Mouse (Mus musculus): ENCODE measurements around the gene Tspan33. TPM values are rescaled to one million over a fixed set of nuclear protein-coding genes. Genes with fewer than 3 reads are reported as not detected.
"Not testable (repeated sequence)": the region's sequence is repeated elsewhere in the genome, so short reads cannot be mapped to it uniquely, and the experiment has no call there.

The Tspan33 gene
- polyA plus RNA-seq, 1 experiment: 1.2 TPM

- peaks cover 39% of the 10 kb centered on the region for H3K36me3 ChIP-seq (ENCODE audit: control insufficient read depth, insufficient read depth)
- no peaks in the 10 kb centered on the region for H3K79me3 ChIP-seq (ENCODE audit: low read depth)
- no peak overlapping the region for H3ac ChIP-seq (ENCODE audit: control insufficient read depth, insufficient read length, low read depth)
- TF ChIP-seq MAX (IDR thresholded peaks at IDR 0.05) (no peak), FOSL1 (IDR thresholded peaks at IDR 0.05; ENCODE audit: insufficient read depth, low read length, poor library complexity, severe bottlenecking) (no peak), MYOD1 (IDR thresholded peaks at IDR 0.05; ENCODE audit: control insufficient read depth, insufficient read length, low read depth) (no peak), USF1 (IDR thresholded peaks at IDR 0.05; ENCODE audit: low read depth) (no peak), CTCF (IDR thresholded peaks at IDR 0.05; ENCODE audit: control insufficient read depth, insufficient read depth, insufficient read length) (no peak), MYOG (IDR thresholded peaks at IDR 0.05; ENCODE audit: control insufficient read depth, extremely low read depth, insufficient read length) (no peak), CEBPB (IDR thresholded peaks at IDR 0.05; ENCODE audit: low read depth) (no peak)
- H3K4me3 ChIP-seq (ENCODE audit: insufficient read depth, poor library complexity, severe bottlenecking): no peak overlapping the region
- peaks cover 4% of the 10 kb centered on the region for H3K79me2 ChIP-seq (ENCODE audit: control insufficient read depth, insufficient read depth)
- no peaks in the 10 kb centered on the region for H3K27me3 ChIP-seq (ENCODE audit: control insufficient read depth, insufficient read depth, insufficient read length)
Observed at GRCm38 (mm10) chr6:29756476-29756875, 62.5 kb downstream of the Tspan33 start.

GRCm38 (mm10) chr6:29758417-29758816 is 64.4 kb downstream of the Tspan33 start:
- TF ChIP-seq MYOD1 (IDR thresholded peaks at IDR 0.05; ENCODE audit: control insufficient read depth, insufficient read length, low read depth) (no peak), MYOG (IDR thresholded peaks at IDR 0.05; ENCODE audit: control insufficient read depth, extremely low read depth, insufficient read length) (no peak), CTCF (IDR thresholded peaks at IDR 0.05; ENCODE audit: control insufficient read depth, insufficient read depth, insufficient read length) (peak; percentile 86), MAX (IDR thresholded peaks at IDR 0.05) (no peak), FOSL1 (IDR thresholded peaks at IDR 0.05; ENCODE audit: insufficient read depth, low read length, poor library complexity, severe bottlenecking) (no peak), CEBPB (IDR thresholded peaks at IDR 0.05; ENCODE audit: low read depth) (no peak)

GRCm38 (mm10) chr6:29759012-29759679 is 65.1 kb downstream of the Tspan33 start:
- H3K27me3 ChIP-seq (ENCODE audit: control insufficient read depth, insufficient read depth, insufficient read length): no peaks in the 10 kb centered on the region
- H3K36me3 ChIP-seq (ENCODE audit: control insufficient read depth, insufficient read depth): peaks cover 34% of the 10 kb centered on the region
- H3K79me3 ChIP-seq (ENCODE audit: low read depth): no peaks in the 10 kb centered on the region
- H3ac ChIP-seq (ENCODE audit: control insufficient read depth, insufficient read length, low read depth): no peak overlapping the region
- H3K4me3 ChIP-seq (ENCODE audit: insufficient read depth, poor library complexity, severe bottlenecking): no peak overlapping the region
- H3K79me2 ChIP-seq (ENCODE audit: control insufficient read depth, insufficient read depth): no peaks in the 10 kb centered on the region
- no peak for TF ChIP-seq MYOD1 (IDR thresholded peaks at IDR 0.05; ENCODE audit: control insufficient read depth, insufficient read length, low read depth)
- TF ChIP-seq CEBPB (IDR thresholded peaks at IDR 0.05; ENCODE audit: low read depth): no peak
- no peak for TF ChIP-seq USF1 (IDR thresholded peaks at IDR 0.05; ENCODE audit: low read depth)
- TF ChIP-seq MAX (IDR thresholded peaks at IDR 0.05): no peak
- TF ChIP-seq CTCF (IDR thresholded peaks at IDR 0.05; ENCODE audit: control insufficient read depth, insufficient read depth, insufficient read length): no peak
- no peak for TF ChIP-seq FOSL1 (IDR thresholded peaks at IDR 0.05; ENCODE audit: insufficient read depth, low read length, poor library complexity, severe bottlenecking)
- TF ChIP-seq MYOG (IDR thresholded peaks at IDR 0.05; ENCODE audit: control insufficient read depth, extremely low read depth, insufficient read length): no peak

More at GRCm38 (mm10) chr6:29758417-29758816, 64.4 kb downstream of the Tspan33 start:
- no peaks in the 10 kb centered on the region for H3K27me3 ChIP-seq (ENCODE audit: control insufficient read depth, insufficient read depth, insufficient read length)
- no peaks in the 10 kb centered on the region for H3K79me3 ChIP-seq (ENCODE audit: low read depth)
- no peak overlapping the region for H3ac ChIP-seq (ENCODE audit: control insufficient read depth, insufficient read length, low read depth)
- no peak overlapping the region for H3K4me3 ChIP-seq (ENCODE audit: insufficient read depth, poor library complexity, severe bottlenecking)
- no peaks in the 10 kb centered on the region for H3K79me2 ChIP-seq (ENCODE audit: control insufficient read depth, insufficient read depth)
- peaks cover 34% of the 10 kb centered on the region for H3K36me3 ChIP-seq (ENCODE audit: control insufficient read depth, insufficient read depth)

GRCm38 (mm10) chr6:29760397-29760796 is 66.4 kb downstream of the Tspan33 start:
- H3K4me3 ChIP-seq (ENCODE audit: insufficient read depth, poor library complexity, severe bottlenecking): not testable (repeated sequence)

DNA sequence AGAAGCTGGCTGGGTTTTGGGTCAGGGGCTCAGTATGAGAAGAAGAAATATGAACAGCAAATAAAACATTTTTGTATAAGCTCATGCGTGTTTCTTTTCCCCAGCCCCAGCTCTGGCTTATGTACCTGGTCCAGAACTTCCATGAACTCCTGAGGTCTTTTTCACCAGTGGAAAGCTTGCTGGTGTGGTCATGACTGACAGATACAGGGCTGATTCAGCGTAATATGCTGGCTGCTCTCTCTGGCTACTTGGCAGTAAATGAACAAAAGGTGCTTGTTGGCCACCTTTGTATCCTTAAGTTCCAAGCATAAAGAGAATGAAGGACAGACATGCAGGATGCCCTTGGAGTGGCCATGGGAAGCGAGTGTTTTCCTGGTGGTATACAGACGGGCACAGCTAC is 67.3 kb downstream of the Tspan33 start:
- Histone ChIP-seq H3K79me2 (ENCODE audit: control insufficient read depth, insufficient read depth) (no peaks in the 10 kb centered on the region), H3K36me3 (ENCODE audit: control insufficient read depth, insufficient read depth) (peaks cover 24% of the 10 kb centered on the region), H3K27me3 (ENCODE audit: control insufficient read depth, insufficient read depth, insufficient read length) (no peaks in the 10 kb centered on the region), H3ac (ENCODE audit: control insufficient read depth, insufficient read length, low read depth) (no peak overlapping the region), H3K4me3 (ENCODE audit: insufficient read depth, poor library complexity, severe bottlenecking) (no peak overlapping the region), H3K79me3 (ENCODE audit: low read depth) (no peaks in the 10 kb centered on the region)
- no peak for TF ChIP-seq MAX (IDR thresholded peaks at IDR 0.05)
- no peak for TF ChIP-seq MYOG (IDR thresholded peaks at IDR 0.05; ENCODE audit: control insufficient read depth, extremely low read depth, insufficient read length)
- TF ChIP-seq CEBPB (IDR thresholded peaks at IDR 0.05; ENCODE audit: low read depth): no peak
- no peak for TF ChIP-seq FOSL1 (IDR thresholded peaks at IDR 0.05; ENCODE audit: insufficient read depth, low read length, poor library complexity, severe bottlenecking)
- TF ChIP-seq MYOD1 (IDR thresholded peaks at IDR 0.05; ENCODE audit: control insufficient read depth, insufficient read length, low read depth): no peak
- no peak for TF ChIP-seq CTCF (IDR thresholded peaks at IDR 0.05; ENCODE audit: control insufficient read depth, insufficient read depth, insufficient read length)
- no peak for TF ChIP-seq USF1 (IDR thresholded peaks at IDR 0.05; ENCODE audit: low read depth)

More at GRCm38 (mm10) chr6:29760397-29760796, 66.4 kb downstream of the Tspan33 start:
- H3K79me3 ChIP-seq (ENCODE audit: low read depth); H3K27me3 ChIP-seq (ENCODE audit: control insufficient read depth, insufficient read depth, insufficient read length); H3K79me2 ChIP-seq (ENCODE audit: control insufficient read depth, insufficient read depth); H3ac ChIP-seq (ENCODE audit: control insufficient read depth, insufficient read length, low read depth): not testable (repeated sequence)
- H3K36me3 ChIP-seq (ENCODE audit: control insufficient read depth, insufficient read depth): peaks cover 32% of the 10 kb centered on the region

GRCm38 (mm10) chr6:29762524-29762923 is 68.5 kb downstream of the Tspan33 start:
- no peaks in the 10 kb centered on the region for H3K27me3 ChIP-seq (ENCODE audit: control insufficient read depth, insufficient read depth, insufficient read length)
- TF ChIP-seq CEBPB (IDR thresholded peaks at IDR 0.05; ENCODE audit: low read depth): peak; percentile 93
- no peak for TF ChIP-seq FOSL1 (IDR thresholded peaks at IDR 0.05; ENCODE audit: insufficient read depth, low read length, poor library complexity, severe bottlenecking)
- TF ChIP-seq CTCF (IDR thresholded peaks at IDR 0.05; ENCODE audit: control insufficient read depth, insufficient read depth, insufficient read length): peak; percentile 74
- H3K36me3 ChIP-seq (ENCODE audit: control insufficient read depth, insufficient read depth): peaks cover 19% of the 10 kb centered on the region
- no peak overlapping the region for H3K4me3 ChIP-seq (ENCODE audit: insufficient read depth, poor library complexity, severe bottlenecking)
- H3ac ChIP-seq (ENCODE audit: control insufficient read depth, insufficient read length, low read depth): no peak overlapping the region
- H3K79me2 ChIP-seq (ENCODE audit: control insufficient read depth, insufficient read depth): no peaks in the 10 kb centered on the region
- no peaks in the 10 kb centered on the region for H3K79me3 ChIP-seq (ENCODE audit: low read depth)
